Mouse (Mus musculus): ENCODE measurements around the gene Mras.

Mras gene

GRCm38 (mm10) chr9:99411785-99412184 is 25.4 kb downstream of the Mras start:
- no peak for DNase-seq (ENCODE audit: low read depth, low spot score)

- DNase-seq (ENCODE audit: low read depth, low spot score) = no peak
Measured at GRCm38 (mm10) chr9:99411093-99411492, 26.1 kb downstream of the Mras start.

GRCm38 (mm10) chr9:99409280-99409679 is 27.9 kb downstream of the Mras start:
- no peak for DNase-seq (ENCODE audit: low read depth, low spot score)

GRCm38 (mm10) chr9:99401288-99401974 is 35.8 kb downstream of the Mras start:
- DNase-seq (ENCODE audit: low read depth, low spot score) = no peak

- DNase-seq (ENCODE audit: low read depth, low spot score) = no peak
Measured at GRCm38 (mm10) chr9:99400781-99401180, 36.4 kb downstream of the Mras start.

GRCm38 (mm10) chr9:99397056-99397815 is 39.9 kb downstream of the Mras start:
- no peak for DNase-seq (ENCODE audit: low read depth, low spot score)

GRCm38 (mm10) chr9:99394366-99394765 is 42.8 kb downstream of the Mras start:
- no peak for DNase-seq (ENCODE audit: low read depth, low spot score)

- no peak for DNase-seq (ENCODE audit: low read depth, low spot score)
Measured at GRCm38 (mm10) chr9:99393146-99393545, 44.0 kb downstream of the Mras start.

GRCm38 (mm10) chr9:99391557-99391956 is 45.6 kb downstream of the Mras start:
- DNase-seq (ENCODE audit: low read depth, low spot score) = no peak

GRCm38 (mm10) chr9:99390716-99391115 is 46.5 kb downstream of the Mras start:
- no peak for DNase-seq (ENCODE audit: low read depth, low spot score)

- no peak for DNase-seq (ENCODE audit: low read depth, low spot score)
Measured at GRCm38 (mm10) chr9:99390201-99390600, 47.0 kb downstream of the Mras start.

GRCm38 (mm10) chr9:99389506-99389905 is 47.7 kb downstream of the Mras start:
- DNase-seq (ENCODE audit: low read depth, low spot score) = peak; percentile 43

- DNase-seq (ENCODE audit: low read depth, low spot score) = no peak
Measured at GRCm38 (mm10) chr9:99388856-99389255, 48.3 kb downstream of the Mras start.

GRCm38 (mm10) chr9:99388078-99388477 is 49.1 kb downstream of the Mras start:
- no peak for DNase-seq (ENCODE audit: low read depth, low spot score)

- DNase-seq (ENCODE audit: low read depth, low spot score) = no peak
Measured at GRCm38 (mm10) chr9:99382556-99382955, 54.6 kb downstream of the Mras start.

GRCm38 (mm10) chr9:99379194-99379593 is 58.0 kb downstream of the Mras start:
- DNase-seq (ENCODE audit: low read depth, low spot score) = no peak

- DNase-seq (ENCODE audit: low read depth, low spot score) = peak; percentile 20
Measured at GRCm38 (mm10) chr9:99376591-99377418, 60.4 kb downstream of the Mras start.

GRCm38 (mm10) chr9:99368431-99368830 is 68.8 kb downstream of the Mras start:
- DNase-seq (ENCODE audit: low read depth, low spot score) = no peak

- DNase-seq (ENCODE audit: low read depth, low spot score) = no peak
Measured at GRCm38 (mm10) chr9:99365906-99366305, 71.3 kb downstream of the Mras start.

- no peak for DNase-seq (ENCODE audit: low read depth, low spot score)
Measured at GRCm38 (mm10) chr9:99363076-99363475, 74.1 kb downstream of the Mras start.

GRCm38 (mm10) chr9:99361946-99362345 is 75.2 kb downstream of the Mras start:
- no peak for DNase-seq (ENCODE audit: low read depth, low spot score)

GRCm38 (mm10) chr9:99359012-99359411 is 78.2 kb downstream of the Mras start:
- DNase-seq (ENCODE audit: low read depth, low spot score) = no peak
